ENCODE assay signal across 12 mouse cellular contexts in genomic region chr19:5807740-5808139, GRCm38 (mm10). TPM values are rescaled to one million over a fixed set of nuclear protein-coding genes. Genes with fewer than 3 reads are reported as not detected.
DNase-seq lines count a peak whose midpoint lies in the region; ATAC-seq and TF ChIP-seq lines count a peak whose summit lies in the region.
"Had no signal": no experiment of that assay in that cellular context is flagged by ENCODE, and none has a peak within 500 bp of the region (broad histone marks: within the 10 kb centered on the region; RNA-seq: fewer than 3 reads in every experiment).

No protein-coding gene starts in this region.

- peaks cover 59% of the 10 kb centered on the region for H3K4me1 ChIP-seq in heart, adult 2 months (ENCODE audit: control insufficient read depth, insufficient read depth, low read length)
- H3K4me1 ChIP-seq in kidney, postnatal 0 days (replicated peaks; ENCODE audit: insufficient read depth, low read length): peaks cover 70% of the 10 kb centered on the region
- peaks cover 4% of the 10 kb centered on the region for H3K4me1 ChIP-seq in bone marrow, adult 2 months (ENCODE audit: control insufficient read depth, insufficient read depth, low read length)
- peaks cover 68% of the 10 kb centered on the region for H3K4me1 ChIP-seq in liver, embryonic 11.5 days (replicated peaks; ENCODE audit: control insufficient read depth, insufficient read depth, low read length)

- no peak for ATAC-seq in kidney, postnatal 0 days (replicated peaks; ENCODE audit: low FRiP score, low read depth)
- no peak for ATAC-seq in liver, embryonic 11.5 days (replicated peaks; ENCODE audit: low FRiP score)

- 68% methylated on average over 3 of the region's 3 CpGs for WGBS in heart, adult 2 months
- 69% methylated on average over 3 of the region's 3 CpGs for WGBS in kidney, postnatal 0 days
- WGBS in bone marrow, adult 2 months: 42% methylated on average over 3 of the region's 3 CpGs
- WGBS in liver, embryonic 11.5 days: 68% methylated on average over 3 of the region's 3 CpGs

- H3K27me3 ChIP-seq in heart, adult 2 months (ENCODE audit: control insufficient read depth, insufficient read depth, low read length): no peaks in the 10 kb centered on the region
- no peaks in the 10 kb centered on the region for H3K27me3 ChIP-seq in kidney, postnatal 0 days (ENCODE audit: insufficient read depth, low read length)
- no peaks in the 10 kb centered on the region for H3K27me3 ChIP-seq in liver, embryonic 11.5 days (replicated peaks; ENCODE audit: control insufficient read depth, insufficient read depth, low read length)
- H3K27me3 ChIP-seq: neural tube, embryonic 12.5 days had no signal

- no peak overlapping the region for H3K4me3 ChIP-seq in heart, adult 2 months
- no peak overlapping the region for H3K4me3 ChIP-seq in kidney, postnatal 0 days (replicated peaks; ENCODE audit: low read depth, low read length)
- no peak overlapping the region for H3K4me3 ChIP-seq in bone marrow, adult 2 months (replicated peaks; ENCODE audit: control insufficient read depth, low read depth, low read length)
- no peak overlapping the region for H3K4me3 ChIP-seq in liver, embryonic 11.5 days (ENCODE audit: low read depth, low read length)
- H3K4me3 ChIP-seq: neural tube, embryonic 12.5 days had no signal

- TF ChIP-seq POLR2A in heart, adult 2 months (IDR thresholded peaks at IDR 0.05; ENCODE audit: insufficient read depth, low read depth, low read length): no peak
- TF ChIP-seq POLR2A in bone marrow, adult 2 months (IDR thresholded peaks at IDR 0.05; ENCODE audit: borderline replicate concordance, control insufficient read depth, low read depth, low read length): no peak

- no peaks in the 10 kb centered on the region for H3K9me3 ChIP-seq in kidney, postnatal 0 days (replicated peaks; ENCODE audit: low read length)
- H3K9me3 ChIP-seq in liver, embryonic 11.5 days (ENCODE audit: control insufficient read depth, low read length): no peaks in the 10 kb centered on the region
- H3K9me3 ChIP-seq: neural tube, embryonic 12.5 days had no signal

- no peak for TF ChIP-seq EP300 in heart, adult 2 months (IDR thresholded peaks at IDR 0.05; ENCODE audit: insufficient read depth, low read depth, low read length)

- no peak for DNase-seq in heart, adult 2 months
- no peak for DNase-seq in heart, adult 8-10 months (ENCODE audit: low spot score)
- no peak for DNase-seq in kidney, postnatal 0 days (ENCODE audit: low spot score)
- DNase-seq in kidney, adult 8-10 months: no peak
- no peak for DNase-seq in liver, embryonic 11.5 days (ENCODE audit: low spot score)
- no peak for DNase-seq in embryo, embryonic 11 days
- no peak for DNase-seq in adrenal gland, postnatal 14 days
- DNase-seq: cerebellum, postnatal 25 days; gastrocnemius, postnatal 10 days; kidney, postnatal 25 days had no signal

- TF ChIP-seq CTCF in heart, adult 2 months (IDR thresholded peaks at IDR 0.05): no peak
- TF ChIP-seq CTCF in kidney, postnatal 0 days (IDR thresholded peaks at IDR 0.05; ENCODE audit: low read depth): no peak
- TF ChIP-seq CTCF in bone marrow, adult 2 months (IDR thresholded peaks at IDR 0.05; ENCODE audit: control insufficient read depth, insufficient read depth, low read length): no peak

- no peak overlapping the region for H3K9ac ChIP-seq in heart, adult 2 months (ENCODE audit: low read depth, low read length)
- H3K9ac ChIP-seq in kidney, postnatal 0 days (ENCODE audit: low read depth, low read length): no peak overlapping the region
- H3K9ac ChIP-seq in liver, embryonic 11.5 days (ENCODE audit: low read depth, low read length): no peak overlapping the region
- H3K9ac ChIP-seq: neural tube, embryonic 12.5 days had no signal

- H3K4me2 ChIP-seq in kidney, postnatal 0 days (ENCODE audit: low read length): no peak overlapping the region
- no peak overlapping the region for H3K4me2 ChIP-seq in liver, embryonic 11.5 days

- peaks cover 11% of the 10 kb centered on the region; the same call in 1 of the 2 replicates for H3K36me3 ChIP-seq in heart, adult 2 months (ENCODE audit: control insufficient read depth, insufficient read depth, low read length)
- H3K36me3 ChIP-seq in kidney, postnatal 0 days (ENCODE audit: insufficient read depth, low read length): no peaks in the 10 kb centered on the region
- H3K36me3 ChIP-seq in liver, embryonic 11.5 days (ENCODE audit: control insufficient read depth, insufficient read depth, low read length): no peaks in the 10 kb centered on the region
- H3K36me3 ChIP-seq: neural tube, embryonic 12.5 days had no signal

- no peaks in the 10 kb centered on the region for H3K79me2 ChIP-seq in heart, adult 2 months (replicated peaks; ENCODE audit: control insufficient read depth, insufficient read depth, low read length)

- intact Hi-C loops in heart, adult 2 months (cut with DNase I): no loop called here

- peak overlapping the region; percentile 100 for H3K27ac ChIP-seq in heart, adult 2 months
- H3K27ac ChIP-seq in kidney, postnatal 0 days: peak overlapping the region; percentile 100
- H3K27ac ChIP-seq in bone marrow, adult 2 months (ENCODE audit: control insufficient read depth, insufficient read depth, low read depth, low read length, poor library complexity): peak overlapping the region; percentile 39; the same call in 1 of the 2 replicates
- H3K27ac ChIP-seq in liver, embryonic 11.5 days (ENCODE audit: low read depth, low read length): 0 out of 2 replicates have a peak overlapping the region, but pooled peaks have one; percentile 84
- H3K27ac ChIP-seq: neural tube, embryonic 12.5 days had no signal

RNA-seq across cellular contexts. Expression of gene Scyl1, which starts 36.5 kb away (rescaled TPM):
- 10 to 100 TPM; 57.2 to 70.0 TPM for total RNA-seq in heart, adult 2 months (2021)
- polyA plus RNA-seq in heart, adult 2 months (2012; rRNA removed): 95.6 and 113 TPM in 2 replicates
- total RNA-seq in heart, adult 8-10 months (2022): 10 to 100 TPM; 63.3 to 70.6 (median 67.2) TPM
- polyA plus RNA-seq in kidney, postnatal 0 days (2015; fragmentation: Nextera tagmentation; extraction: Ambion mirVana): 63.5 and 65.1 TPM in 2 replicates
- 26.8 and 38.8 TPM in 2 replicates for polyA plus RNA-seq in bone marrow, adult 2 months (2011; ENCODE audit: insufficient read depth, insufficient read length, low replicate concordance, missing spikeins)
- 57.1 and 58.6 TPM in 2 replicates for polyA plus RNA-seq in liver, embryonic 11.5 days (2014; fragmentation: Nextera tagmentation; extraction: Ambion mirVana)
- 87.4 and 92.1 TPM in 2 replicates for total RNA-seq in adrenal gland, postnatal 14 days (2021)

Comparison
In these comparisons a context has a peak if more than half of its experiments do, and no peak if none do; other contexts are left out.
1. H3K27ac ChIP-seq: peak in every context shown above with its lines; median percentile 100 in heart, adult 2 months; 100 in kidney, postnatal 0 days; 84 in liver, embryonic 11.5 days; 39 in bone marrow, adult 2 months.